Mouse (Mus musculus) gastrocnemius, adult 18-20 months (tissue): Measurements from ENCODE around the gene Adamts18. TPM values are rescaled to one million over a fixed set of nuclear protein-coding genes. Genes with fewer than 3 reads are reported as not detected.

Source experiments
- DNase-seq: peaks from one replicate; pipeline ENCODE4 v3.0.0; 2021; ENCODE audit warnings: low spot score
- long read RNA-seq, 2 experiments: library from polyadenylated mRNA; stranded (forward); transcript quantifications; one replicate each; pipeline ENCODE4 v2.0.0; 2021
- total RNA-seq, 2 experiments: library from RNA; stranded (reverse); gene quantifications; 2 replicates each; pipeline ENCODE4 v1.2.3; 2021

The Adamts18 gene
- not detected for total RNA-seq
- long read RNA-seq, experiment 1 = 0 reads
- long read RNA-seq, experiment 2 = 0 reads

GRCm38 (mm10) chr8:113848653-113849135 lies at the start of gene Adamts18:
Gene Adamts18, minus strand, starts transcription at chr8:113848738.
- DNase-seq = no peak

GRCm38 (mm10) chr8:113896446-113896845 lies 47.9 kb upstream of the Adamts18 start:
- no peak for DNase-seq

GRCm38 (mm10) chr8:113891376-113891775 lies 42.8 kb upstream of the Adamts18 start:
- DNase-seq = no peak

- DNase-seq = no peak
These were observed 38.0 kb upstream of the Adamts18 start for GRCm38 (mm10) chr8:113886509-113886908.

- DNase-seq = no peak
These were observed 36.6 kb upstream of the Adamts18 start for GRCm38 (mm10) chr8:113885101-113885500.

GRCm38 (mm10) chr8:113883994-113884393 lies 35.5 kb upstream of the Adamts18 start:
- no peak for DNase-seq

GRCm38 (mm10) chr8:113882558-113882957 lies 34.0 kb upstream of the Adamts18 start:
- DNase-seq = no peak

GRCm38 (mm10) chr8:113878411-113879006 lies 30.0 kb upstream of the Adamts18 start:
- no peak for DNase-seq

GRCm38 (mm10) chr8:113873446-113874120 lies 25.0 kb upstream of the Adamts18 start:
- DNase-seq = no peak

GRCm38 (mm10) chr8:113872436-113872835 lies 23.9 kb upstream of the Adamts18 start:
- DNase-seq = no peak

GRCm38 (mm10) chr8:113866530-113866929 lies 18.0 kb upstream of the Adamts18 start:
- DNase-seq = no peak

- no peak for DNase-seq
These were observed 17.0 kb upstream of the Adamts18 start for GRCm38 (mm10) chr8:113865326-113866093.

GRCm38 (mm10) chr8:113859890-113860683 lies 11.5 kb upstream of the Adamts18 start:
- DNase-seq = no peak

GRCm38 (mm10) chr8:113858801-113859200 lies 10.3 kb upstream of the Adamts18 start:
- no peak for DNase-seq

GRCm38 (mm10) chr8:113854622-113855293 lies 6.2 kb upstream of the Adamts18 start:
- no peak for DNase-seq

- DNase-seq = no peak
These were observed 5.2 kb upstream of the Adamts18 start for GRCm38 (mm10) chr8:113853714-113854113.

GRCm38 (mm10) chr8:113851655-113852054 lies 3.1 kb upstream of the Adamts18 start:
- DNase-seq = no peak

GRCm38 (mm10) chr8:113848081-113848652 lies 371 bp downstream of the Adamts18 start:
- DNase-seq = no peak

- no peak for DNase-seq
These were observed 895 bp downstream of the Adamts18 start for GRCm38 (mm10) chr8:113847606-113848080.

GRCm38 (mm10) chr8:113846669-113847068 lies 1.9 kb downstream of the Adamts18 start:
- no peak for DNase-seq
